Mouse (Mus musculus): ENCODE data around the gene Ppm1n. TPM values are rescaled to one million over a fixed set of nuclear protein-coding genes. Genes with fewer than 3 reads are reported as not detected.

The Ppm1n gene
- total and polyA plus RNA-seq, 3 experiments, result not detected

DNA sequence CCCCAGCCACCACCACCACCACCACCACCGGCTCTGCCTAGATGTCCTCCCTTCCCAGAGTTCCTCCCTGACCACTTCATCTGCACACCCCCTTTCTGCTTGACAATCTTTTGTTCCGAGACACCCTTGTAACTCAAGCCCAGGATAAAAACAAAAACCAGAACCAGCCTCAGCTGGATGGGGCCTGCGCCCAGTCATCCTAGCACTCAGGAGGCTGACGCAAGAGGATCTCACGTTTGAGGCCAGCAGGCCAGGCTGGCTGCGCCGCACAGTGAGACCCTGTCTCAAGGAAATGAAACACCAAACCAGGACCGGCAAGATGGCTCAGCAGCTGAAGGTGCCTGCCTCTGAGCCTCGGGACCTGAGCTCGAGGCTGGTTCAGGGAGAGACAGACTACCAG is 12.8 kb downstream of the Ppm1n start:
- Histone ChIP-seq H3K9me3 (replicated peaks) (no peaks in the 10 kb centered on the region), H3K4me1 (ENCODE audit: insufficient read depth, low read depth, low read length) (peaks cover 76% of the 10 kb centered on the region), H3K27me3 (ENCODE audit: insufficient read depth, low read length) (no peaks in the 10 kb centered on the region), H3K36me3 (replicated peaks) (peaks cover 70% of the 10 kb centered on the region), H3K4me3 (ENCODE audit: low read depth, low read length) (peak overlapping the region; percentile 59; the same call in 1 of the 2 replicates)
- DNase-seq (ENCODE audit: low spot score) (no peak), ATAC-seq (ENCODE audit: extremely low read depth, insufficient number of reproducible peaks, low FRiP score, poor library complexity, severe bottlenecking) (no peak)
- TF ChIP-seq GATA1 (IDR thresholded peaks at IDR 0.05; ENCODE audit: borderline replicate concordance, low read length), result no peak
- TF ChIP-seq GATA2 (IDR thresholded peaks at IDR 0.05; ENCODE audit: borderline replicate concordance, low read depth, low read length), result no peak
- TF ChIP-seq CTCF (IDR thresholded peaks at IDR 0.05; ENCODE audit: low read depth, low read length), result no peak
- TF ChIP-seq TAL1 (conservative IDR thresholded peaks at IDR 0.05; ENCODE audit: low read depth, low read length), result no peak
- TF ChIP-seq POLR2AphosphoS5 (IDR thresholded peaks at IDR 0.05; ENCODE audit: insufficient replicate concordance, low read depth, low read length), result no peak

DNA sequence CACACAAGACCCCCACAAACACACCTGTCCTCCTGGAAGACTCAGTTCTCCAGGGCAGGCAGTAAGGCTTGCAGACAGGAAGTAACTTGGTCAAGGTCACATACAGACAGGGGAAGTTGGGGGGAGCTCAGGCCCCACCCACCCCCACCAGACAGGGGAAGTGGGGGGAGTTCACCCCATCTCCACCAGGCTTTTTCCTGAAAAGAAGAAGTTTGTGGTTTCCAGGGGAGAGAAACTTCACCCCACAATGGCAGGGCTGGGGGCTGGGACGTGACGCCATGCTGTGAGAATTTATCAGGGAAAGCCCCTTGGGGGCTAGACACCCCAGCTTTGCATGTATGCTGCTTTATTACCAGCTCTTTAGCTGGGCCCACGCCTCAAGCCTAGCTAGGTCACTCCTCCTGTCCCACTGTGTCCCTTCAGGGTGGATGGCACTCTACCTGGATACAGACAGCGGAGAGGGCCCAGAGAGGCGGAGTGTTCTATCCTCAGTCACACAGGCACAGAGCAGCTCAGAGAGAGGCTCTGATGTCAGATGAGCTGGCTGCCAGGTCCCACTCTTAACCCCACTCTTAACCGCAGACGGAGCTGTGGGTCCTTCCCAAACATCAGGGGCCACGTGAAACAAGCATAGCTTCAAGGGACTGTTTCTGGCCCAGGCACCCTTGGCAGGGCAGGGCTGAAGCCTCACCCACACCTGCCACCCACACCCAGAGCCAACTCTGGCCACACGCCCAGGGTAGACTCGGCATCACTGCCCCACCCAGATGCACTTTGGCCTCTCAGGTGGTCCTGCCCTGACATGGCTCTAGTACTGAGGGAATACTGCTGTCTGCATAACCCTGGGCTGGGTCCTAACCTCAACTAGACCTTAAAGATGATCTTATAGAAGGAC is 13.7 kb downstream of the Ppm1n start:
- ATAC-seq (ENCODE audit: extremely low read depth, insufficient number of reproducible peaks, low FRiP score, poor library complexity, severe bottlenecking) (peak; percentile 55), DNase-seq (ENCODE audit: low spot score) (peak; percentile 81)
- Histone ChIP-seq H3K9me3 (replicated peaks) (no peaks in the 10 kb centered on the region), H3K4me1 (ENCODE audit: insufficient read depth, low read depth, low read length) (peaks cover 84% of the 10 kb centered on the region), H3K4me3 (ENCODE audit: low read depth, low read length) (peak overlapping the region; percentile 67), H3K36me3 (replicated peaks) (peaks cover 78% of the 10 kb centered on the region), H3K27me3 (ENCODE audit: insufficient read depth, low read length) (no peaks in the 10 kb centered on the region)
- no peak for TF ChIP-seq TAL1 (conservative IDR thresholded peaks at IDR 0.05; ENCODE audit: low read depth, low read length)
- no peak for TF ChIP-seq GATA2 (IDR thresholded peaks at IDR 0.05; ENCODE audit: borderline replicate concordance, low read depth, low read length)
- no peak for TF ChIP-seq GATA1 (IDR thresholded peaks at IDR 0.05; ENCODE audit: borderline replicate concordance, low read length)
- no peak for TF ChIP-seq CTCF (IDR thresholded peaks at IDR 0.05; ENCODE audit: low read depth, low read length)
- no peak for TF ChIP-seq POLR2AphosphoS5 (IDR thresholded peaks at IDR 0.05; ENCODE audit: insufficient replicate concordance, low read depth, low read length)

DNA sequence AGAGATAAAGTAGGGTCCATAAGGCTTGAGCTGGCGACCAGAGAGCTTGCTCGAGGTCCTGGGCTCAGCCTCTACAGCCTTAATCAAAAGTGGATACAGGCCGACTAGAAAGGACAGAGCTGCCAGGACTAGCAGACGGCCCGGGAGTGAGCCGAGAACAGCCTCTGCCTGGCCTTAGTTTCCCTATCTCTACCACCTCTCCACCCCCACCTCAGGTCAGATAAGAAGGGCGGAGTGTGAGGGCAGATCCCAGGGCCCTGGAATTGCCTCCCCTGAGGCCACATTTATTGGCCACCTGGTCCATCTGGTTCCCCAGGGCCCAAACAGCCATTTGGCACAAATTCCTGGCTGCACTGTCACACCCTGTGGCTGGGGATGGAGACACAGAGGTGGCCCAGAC is 14.7 kb downstream of the Ppm1n start:
- Histone ChIP-seq H3K4me3 (ENCODE audit: low read depth, low read length) (peak overlapping the region; percentile 67), H3K27me3 (ENCODE audit: insufficient read depth, low read length) (no peaks in the 10 kb centered on the region), H3K9me3 (replicated peaks) (no peaks in the 10 kb centered on the region), H3K36me3 (replicated peaks) (peaks cover 88% of the 10 kb centered on the region), H3K4me1 (ENCODE audit: insufficient read depth, low read depth, low read length) (peaks cover 93% of the 10 kb centered on the region)
- ATAC-seq (ENCODE audit: extremely low read depth, insufficient number of reproducible peaks, low FRiP score, poor library complexity, severe bottlenecking) (no peak), DNase-seq (ENCODE audit: low spot score) (peak; percentile 56)
- TF ChIP-seq TAL1 (conservative IDR thresholded peaks at IDR 0.05; ENCODE audit: low read depth, low read length) (no peak), CTCF (IDR thresholded peaks at IDR 0.05; ENCODE audit: low read depth, low read length) (no peak), GATA2 (IDR thresholded peaks at IDR 0.05; ENCODE audit: borderline replicate concordance, low read depth, low read length) (no peak), POLR2AphosphoS5 (IDR thresholded peaks at IDR 0.05; ENCODE audit: insufficient replicate concordance, low read depth, low read length) (no peak), GATA1 (IDR thresholded peaks at IDR 0.05; ENCODE audit: borderline replicate concordance, low read length) (no peak)

DNA sequence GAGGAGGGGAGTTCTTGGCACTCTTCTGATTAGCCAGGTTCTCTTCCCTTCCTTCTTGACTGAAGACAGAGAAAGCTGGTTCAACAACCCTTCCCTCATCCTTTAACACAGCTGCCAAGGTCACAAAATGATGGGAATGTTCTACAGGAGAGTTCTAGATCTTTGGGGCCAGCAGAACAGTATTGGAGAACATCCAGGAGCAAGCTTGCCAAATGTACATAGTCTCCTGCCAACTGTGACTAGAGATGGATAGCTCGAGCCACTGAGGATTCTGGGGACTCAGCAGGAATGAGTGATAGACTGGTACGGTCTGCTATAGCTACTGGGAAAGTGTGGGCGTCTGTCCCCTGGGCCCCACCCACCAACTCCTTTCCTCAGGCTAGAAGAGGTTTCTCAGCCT is 21.5 kb downstream of the Ppm1n start:
- peaks cover 68% of the 10 kb centered on the region for H3K4me1 ChIP-seq (ENCODE audit: insufficient read depth, low read depth, low read length)
- H3K9me3 ChIP-seq (replicated peaks), result no peaks in the 10 kb centered on the region
- H3K4me3 ChIP-seq (ENCODE audit: low read depth, low read length), result no peak overlapping the region
- DNase-seq (ENCODE audit: low spot score), result no peak
- ATAC-seq (ENCODE audit: extremely low read depth, insufficient number of reproducible peaks, low FRiP score, poor library complexity, severe bottlenecking), result no peak
- peaks cover 95% of the 10 kb centered on the region for H3K36me3 ChIP-seq (replicated peaks)
- no peaks in the 10 kb centered on the region for H3K27me3 ChIP-seq (ENCODE audit: insufficient read depth, low read length)
- TF ChIP-seq GATA1 (IDR thresholded peaks at IDR 0.05; ENCODE audit: borderline replicate concordance, low read length) (no peak), TAL1 (conservative IDR thresholded peaks at IDR 0.05; ENCODE audit: low read depth, low read length) (no peak), GATA2 (IDR thresholded peaks at IDR 0.05; ENCODE audit: borderline replicate concordance, low read depth, low read length) (no peak), POLR2AphosphoS5 (IDR thresholded peaks at IDR 0.05; ENCODE audit: insufficient replicate concordance, low read depth, low read length) (no peak), CTCF (IDR thresholded peaks at IDR 0.05; ENCODE audit: low read depth, low read length) (no peak)

DNA sequence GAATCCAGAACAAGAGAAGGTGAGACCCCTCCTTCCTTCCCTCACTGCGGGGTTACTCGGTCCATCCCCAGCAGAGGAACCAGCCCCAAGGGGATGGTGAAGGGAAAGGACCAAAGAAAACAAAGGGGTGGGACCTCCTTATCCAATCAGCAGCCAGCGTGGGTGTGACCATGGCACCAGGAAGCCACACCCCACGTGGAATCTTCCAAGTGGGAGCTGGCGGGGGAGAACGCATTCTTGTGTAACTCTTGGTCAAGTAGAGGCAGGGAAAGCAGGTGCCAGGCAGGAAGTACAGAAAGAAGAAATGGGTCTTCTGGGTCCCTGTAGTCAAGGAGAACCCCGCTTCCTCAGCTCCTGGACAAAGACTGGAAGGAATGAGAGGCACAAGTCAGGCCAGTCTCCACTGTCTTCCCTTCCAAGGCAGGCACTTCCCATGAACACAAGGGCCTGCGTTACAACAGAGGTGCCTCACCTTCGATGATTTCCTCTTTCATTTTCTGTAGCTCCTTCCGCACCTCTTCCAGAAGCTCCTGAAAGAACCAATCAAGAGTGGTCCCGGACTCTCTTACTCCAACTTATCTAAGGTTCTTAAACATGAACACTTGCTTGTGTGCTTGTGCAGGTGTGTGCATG is 22.4 kb downstream of the Ppm1n start:
- TF ChIP-seq GATA2 (IDR thresholded peaks at IDR 0.05; ENCODE audit: borderline replicate concordance, low read depth, low read length), result no peak
- TF ChIP-seq GATA1 (IDR thresholded peaks at IDR 0.05; ENCODE audit: borderline replicate concordance, low read length), result no peak
- Histone ChIP-seq H3K4me3 (ENCODE audit: low read depth, low read length) (no peak overlapping the region), H3K36me3 (replicated peaks) (peaks cover 88% of the 10 kb centered on the region), H3K4me1 (ENCODE audit: insufficient read depth, low read depth, low read length) (peaks cover 61% of the 10 kb centered on the region), H3K9me3 (replicated peaks) (no peaks in the 10 kb centered on the region), H3K27me3 (ENCODE audit: insufficient read depth, low read length) (no peaks in the 10 kb centered on the region)
- DNase-seq (ENCODE audit: low spot score), result peak; percentile 71
- peak; percentile 71 for ATAC-seq (ENCODE audit: extremely low read depth, insufficient number of reproducible peaks, low FRiP score, poor library complexity, severe bottlenecking)

DNA sequence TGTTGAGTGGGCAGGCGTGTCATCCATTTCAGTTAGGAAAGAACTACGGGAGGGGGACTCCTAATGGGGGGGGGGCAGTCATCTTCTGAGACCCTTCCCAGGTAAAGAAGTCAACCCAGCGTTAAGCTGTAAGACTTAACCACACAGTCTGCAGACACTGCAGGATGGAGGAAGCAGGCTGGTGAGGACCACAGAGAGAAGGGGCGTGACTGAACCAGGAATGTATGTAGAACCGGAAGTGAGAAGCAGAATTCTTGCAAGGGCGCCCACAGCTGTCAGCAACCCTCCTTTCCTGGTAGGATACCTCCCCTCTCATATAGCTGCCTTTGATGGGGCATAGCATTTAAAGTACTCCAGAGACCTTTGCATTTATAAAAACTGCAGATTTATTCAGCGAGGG is 23.3 kb downstream of the Ppm1n start:
- TF ChIP-seq TAL1 (conservative IDR thresholded peaks at IDR 0.05; ENCODE audit: low read depth, low read length), result no peak
- no peak for TF ChIP-seq POLR2AphosphoS5 (IDR thresholded peaks at IDR 0.05; ENCODE audit: insufficient replicate concordance, low read depth, low read length)
- TF ChIP-seq CTCF (IDR thresholded peaks at IDR 0.05; ENCODE audit: low read depth, low read length), result no peak
- TF ChIP-seq GATA1 (IDR thresholded peaks at IDR 0.05; ENCODE audit: borderline replicate concordance, low read length), result no peak
- TF ChIP-seq GATA2 (IDR thresholded peaks at IDR 0.05; ENCODE audit: borderline replicate concordance, low read depth, low read length), result no peak
- peaks cover 53% of the 10 kb centered on the region for H3K4me1 ChIP-seq (ENCODE audit: insufficient read depth, low read depth, low read length)
- H3K4me3 ChIP-seq (ENCODE audit: low read depth, low read length), result no peak overlapping the region
- H3K36me3 ChIP-seq (replicated peaks), result peaks cover 79% of the 10 kb centered on the region
- H3K27me3 ChIP-seq (ENCODE audit: insufficient read depth, low read length), result no peaks in the 10 kb centered on the region
- DNase-seq (ENCODE audit: low spot score) (no peak), ATAC-seq (ENCODE audit: extremely low read depth, insufficient number of reproducible peaks, low FRiP score, poor library complexity, severe bottlenecking) (no peak)
- no peaks in the 10 kb centered on the region for H3K9me3 ChIP-seq (replicated peaks)
